Mouse (Mus musculus) neural tube, embryonic 10.5 days (tissue): ENCODE data around the gene Fat1.

Experiments
- DNase-seq: peaks from one replicate; pipeline ENCODE4 v3.0.0-alpha.2; 2017; ENCODE audit warnings: low spot score; ENCODE audit errors: extremely low spot score

The Fat1 gene

DNA sequence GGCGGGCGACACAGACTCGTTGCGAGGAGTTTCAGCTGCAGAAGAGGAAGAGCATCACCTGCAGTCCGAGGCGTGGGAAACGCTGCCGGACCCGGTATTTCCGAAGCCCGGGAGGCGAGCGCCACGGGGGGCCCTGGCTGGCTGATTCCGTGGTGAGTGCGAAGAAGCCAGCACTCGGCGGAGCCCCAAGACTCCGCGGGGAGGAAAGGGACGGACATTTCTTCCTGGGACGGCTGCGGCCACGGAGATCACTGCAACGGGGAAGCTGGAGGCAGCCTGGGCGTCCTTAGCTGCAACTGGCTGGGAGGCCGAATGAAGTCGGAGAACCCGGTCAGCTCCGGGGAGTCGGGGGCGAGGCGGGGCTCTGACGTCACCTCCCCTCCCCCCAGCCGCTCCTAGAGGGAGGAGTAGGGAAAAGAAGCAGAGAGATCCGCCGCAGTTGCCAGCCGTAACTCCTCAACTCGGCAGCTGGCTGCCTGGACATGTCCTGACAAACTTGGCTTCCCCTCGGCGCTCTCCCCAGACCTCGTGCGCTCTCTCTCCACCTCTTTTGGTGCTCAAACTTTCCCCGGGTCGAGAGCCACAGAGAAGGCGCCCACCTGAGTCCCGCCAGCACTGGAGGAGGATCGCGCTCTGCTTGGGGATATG is at the start of gene Fat1:
Fat1 (plus strand) TSS at position 598 of the 648 bp plus-strand sequence.
- peak; percentile 93 for DNase-seq

DNA sequence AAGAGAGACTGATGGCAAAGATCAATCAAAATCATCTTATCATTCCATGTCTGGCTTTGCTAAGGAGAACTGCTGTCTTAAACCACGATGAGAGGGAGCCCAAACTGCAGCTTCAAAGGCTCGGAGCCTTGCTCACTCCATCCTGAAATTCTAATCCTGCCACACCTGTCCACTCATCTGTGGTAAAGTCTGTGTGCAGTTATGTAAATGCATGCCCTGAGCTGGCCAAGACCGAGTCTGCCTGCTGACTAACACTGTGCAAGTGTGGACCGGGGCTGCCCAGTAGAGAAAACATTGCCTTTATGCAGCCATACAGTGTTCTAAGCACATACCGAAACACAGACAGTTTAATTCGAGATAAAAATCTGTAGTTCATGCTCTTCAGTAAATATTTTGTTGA is 40.6 kb upstream of the Fat1 start:
- no peak for DNase-seq

DNA sequence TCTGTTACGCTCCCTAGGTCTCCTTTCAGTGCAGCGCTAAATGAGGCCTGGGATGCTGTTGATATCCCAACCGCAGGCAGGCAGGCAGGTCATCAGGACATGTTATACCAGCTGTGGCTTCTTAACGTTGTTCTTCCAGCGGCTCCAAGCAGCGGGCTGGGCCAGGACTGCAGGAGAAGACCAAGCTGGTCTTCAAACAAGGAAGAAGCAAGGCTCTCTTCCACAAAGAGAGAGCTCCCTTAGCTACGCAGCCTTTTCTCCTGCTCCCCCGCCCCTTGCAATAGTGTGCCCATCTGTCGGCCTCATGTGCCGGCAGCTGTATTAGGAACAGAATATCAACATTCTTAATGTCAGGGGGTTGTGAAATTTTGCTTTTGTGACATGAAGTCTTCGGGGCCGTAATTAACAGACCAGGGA is 35.7 kb upstream of the Fat1 start:
- peak; percentile 47 for DNase-seq

DNA sequence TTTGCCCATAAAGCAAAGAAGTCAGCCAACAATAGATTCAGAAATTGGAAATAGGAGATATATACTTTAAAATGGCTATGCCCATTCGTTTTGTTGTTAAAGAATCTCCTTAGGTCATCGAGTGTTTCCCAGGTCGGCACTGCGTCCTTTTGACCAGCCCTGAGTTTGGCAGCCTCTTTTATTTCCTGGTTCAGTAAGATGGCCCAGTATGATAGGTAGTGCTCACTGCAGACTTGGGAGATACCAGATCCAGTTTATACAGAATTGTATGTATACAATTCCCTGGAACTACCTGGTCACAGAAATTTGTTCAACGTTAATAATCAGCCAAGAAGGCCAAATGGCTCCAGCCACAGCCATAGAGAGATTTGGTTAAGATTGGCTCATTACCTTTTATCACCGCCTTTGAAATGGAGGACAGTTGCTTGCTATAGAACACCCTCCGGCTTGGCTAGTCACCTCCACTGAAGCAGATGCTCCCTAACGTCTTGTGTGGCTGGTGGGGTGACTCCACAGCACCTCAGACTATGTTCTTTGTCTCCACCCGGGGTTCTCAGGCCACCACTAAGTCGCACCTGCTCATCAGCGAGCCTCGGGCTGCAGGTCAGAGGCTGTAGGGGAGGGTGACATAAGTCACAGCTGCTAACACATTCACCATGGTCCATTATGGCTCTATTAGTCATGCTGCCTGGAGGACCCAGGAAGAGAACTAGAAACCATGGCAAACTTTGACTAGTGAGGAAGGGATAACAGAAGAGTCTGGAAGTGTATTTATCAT is 23.9 kb upstream of the Fat1 start:
- no peak for DNase-seq

DNA sequence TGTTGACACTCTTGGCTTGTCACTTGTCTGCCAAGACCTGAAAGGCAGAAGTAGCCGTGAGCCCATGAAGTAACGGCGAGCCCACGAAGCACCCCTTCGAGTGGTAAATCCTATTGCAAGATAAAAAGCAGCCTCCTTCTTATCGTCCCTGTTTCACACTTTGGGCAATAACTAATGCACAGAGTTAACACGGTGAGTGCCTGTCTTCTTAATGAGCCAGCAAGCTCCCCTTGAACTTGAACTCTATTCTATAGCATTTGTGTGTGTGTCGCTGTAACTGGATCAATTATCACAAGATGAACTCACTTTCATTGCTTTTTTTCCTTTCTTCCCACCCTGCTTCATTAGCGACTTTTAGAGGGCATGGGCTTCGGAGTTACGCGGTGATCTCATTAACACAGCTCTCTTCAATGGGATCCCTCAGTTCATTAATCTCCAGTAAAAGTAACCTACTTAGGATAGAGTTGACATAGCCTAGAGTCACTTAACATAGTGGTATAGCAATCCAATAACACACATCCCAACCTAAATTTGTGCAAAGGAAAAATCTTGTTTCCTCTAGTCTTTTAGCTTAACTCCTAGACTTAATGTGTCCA is 15.7 kb upstream of the Fat1 start:
- DNase-seq: no peak

DNA sequence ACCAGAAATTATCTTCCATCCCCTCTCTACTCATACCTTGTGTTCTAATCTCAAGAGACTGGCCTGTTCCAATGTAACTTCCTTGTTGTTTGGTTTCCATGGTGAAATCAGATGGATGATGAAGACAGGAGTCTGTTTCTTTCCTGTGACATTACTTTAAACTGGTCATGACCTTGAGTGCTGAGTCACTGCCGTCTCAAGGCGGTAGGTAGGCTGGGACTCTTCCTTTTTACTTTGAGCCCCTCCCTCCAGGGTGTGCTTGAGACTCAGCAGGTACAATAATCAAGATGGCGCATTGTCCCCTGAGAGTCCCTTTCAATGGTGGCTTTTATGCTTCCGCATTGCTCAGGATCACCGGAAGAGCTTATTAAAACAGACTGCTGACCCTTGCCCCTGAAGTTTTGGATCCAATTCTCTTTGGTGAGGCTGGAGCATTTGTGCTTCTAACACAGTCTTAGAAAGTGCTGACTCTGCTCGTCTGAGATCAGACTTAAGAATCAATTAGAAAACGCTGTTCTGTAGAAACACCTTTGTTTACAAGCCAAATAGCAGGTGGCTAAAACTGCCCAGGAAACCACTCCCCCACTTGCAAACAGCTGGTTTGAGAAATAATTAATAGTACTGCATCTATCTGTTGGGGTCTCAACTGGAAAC is 14.7 kb upstream of the Fat1 start:
- no peak for DNase-seq

DNA sequence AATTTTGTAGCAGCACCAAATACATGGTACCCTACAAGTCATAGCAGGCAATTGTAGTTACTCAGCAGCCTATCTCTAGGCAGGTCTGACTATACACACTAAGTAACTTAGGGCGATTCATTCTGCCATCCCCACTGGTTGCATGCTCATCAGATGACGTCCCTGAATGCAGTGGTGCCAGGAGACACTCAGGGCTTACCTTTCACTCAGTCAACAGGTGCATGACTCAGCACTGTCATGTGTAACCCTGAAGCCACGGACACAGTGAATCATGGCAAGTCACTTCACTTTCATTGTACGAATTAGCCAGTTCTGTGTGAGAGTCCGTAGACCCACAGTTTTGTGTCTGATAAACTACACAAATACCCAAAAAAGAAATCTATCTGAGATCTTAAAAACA is 10.3 kb upstream of the Fat1 start:
- no peak for DNase-seq

DNA sequence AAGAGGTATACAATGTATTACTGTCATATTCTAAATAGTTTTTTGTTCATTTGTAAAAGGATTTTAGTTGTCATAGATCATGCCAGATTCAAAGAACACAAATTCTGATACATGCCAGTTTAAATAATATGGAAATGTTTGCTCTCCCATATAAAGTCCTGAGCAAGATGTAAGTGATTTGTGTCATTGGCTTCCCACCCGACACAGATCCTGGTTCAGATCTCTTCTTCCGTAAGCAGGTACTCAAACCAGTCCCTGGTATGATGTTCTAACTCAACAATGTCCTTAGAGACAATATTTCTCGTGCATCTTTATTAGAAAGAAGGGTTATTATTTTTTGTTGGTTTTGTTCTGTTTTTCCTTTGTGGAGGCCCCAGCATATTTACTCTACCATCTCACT is 5.2 kb upstream of the Fat1 start:
- no peak for DNase-seq

DNA sequence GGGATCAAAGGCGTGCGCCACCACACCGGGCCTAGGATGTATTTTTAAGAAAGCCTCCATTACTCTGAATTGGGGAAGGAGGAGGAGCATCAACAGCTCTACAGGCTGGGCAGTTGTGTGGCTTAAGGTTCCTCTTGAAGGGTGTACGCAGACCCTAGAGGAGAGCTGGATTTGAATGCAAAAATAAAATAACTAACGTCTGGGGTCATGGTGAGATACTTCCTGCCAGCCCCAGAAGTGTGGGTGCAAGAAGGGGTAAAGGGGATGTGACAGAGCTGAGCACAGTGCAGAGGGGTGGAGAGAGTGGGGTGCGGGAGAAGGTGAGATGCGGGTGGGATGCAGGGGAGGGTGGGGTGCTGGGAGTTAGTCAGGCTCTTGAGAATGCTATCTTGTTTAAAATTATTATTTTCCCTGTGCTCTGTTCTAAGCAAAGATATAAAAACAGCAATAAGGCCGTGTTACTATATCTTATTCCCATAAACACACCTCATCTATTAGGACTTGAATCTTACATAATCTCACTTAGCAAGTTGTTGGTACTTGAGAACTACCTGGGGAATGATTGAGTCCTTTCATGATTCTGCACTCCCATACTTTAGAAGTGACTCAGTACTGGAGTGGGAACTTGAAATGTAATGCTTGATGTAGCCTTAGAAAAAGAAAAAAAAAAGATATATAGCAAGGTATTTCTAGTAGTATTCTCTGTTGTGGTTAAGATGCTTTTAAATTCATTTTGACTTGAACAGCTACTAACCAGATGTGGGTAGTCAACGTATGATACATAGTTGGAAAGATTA is 2.5 kb upstream of the Fat1 start:
- no peak for DNase-seq

DNA sequence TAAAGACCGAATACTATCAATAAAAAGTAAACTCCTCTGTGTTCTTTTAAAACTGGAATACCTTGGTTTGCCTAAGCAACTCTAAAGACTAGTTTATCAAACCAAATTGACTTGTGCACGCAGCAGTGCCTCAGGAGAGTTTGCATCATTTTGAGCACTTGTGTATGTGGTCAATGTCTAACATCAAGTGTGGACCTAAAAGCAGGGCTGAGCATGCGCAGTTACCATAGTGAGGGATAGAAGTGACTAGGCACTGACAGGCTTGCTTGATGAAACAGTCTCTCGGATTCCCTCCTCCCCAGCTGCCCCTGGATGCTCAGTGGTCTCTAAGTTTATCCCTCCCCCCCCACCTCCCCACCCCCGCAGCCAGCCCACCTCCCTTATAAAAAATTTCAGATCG is 1.8 kb upstream of the Fat1 start:
- no peak for DNase-seq

DNA sequence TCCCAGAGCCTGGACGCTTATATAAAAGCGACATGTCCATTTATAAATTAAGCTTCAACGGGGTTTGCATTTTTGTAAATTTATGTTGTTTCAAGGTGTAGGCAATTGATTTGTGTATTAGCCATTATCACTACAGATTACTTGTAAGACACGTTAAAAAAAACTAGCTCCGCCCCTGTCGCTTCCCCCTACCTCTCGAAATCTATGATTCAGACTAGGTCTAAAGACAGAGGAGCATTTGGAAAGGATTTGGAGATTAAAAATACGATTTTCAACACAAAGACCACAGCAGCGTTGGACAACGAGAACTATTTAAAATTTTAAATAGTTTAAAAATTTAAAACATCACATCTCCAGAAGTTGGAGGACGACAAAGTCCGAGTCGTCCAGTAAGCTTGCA is 831 bp upstream of the Fat1 start:
- DNase-seq: no peak

DNA sequence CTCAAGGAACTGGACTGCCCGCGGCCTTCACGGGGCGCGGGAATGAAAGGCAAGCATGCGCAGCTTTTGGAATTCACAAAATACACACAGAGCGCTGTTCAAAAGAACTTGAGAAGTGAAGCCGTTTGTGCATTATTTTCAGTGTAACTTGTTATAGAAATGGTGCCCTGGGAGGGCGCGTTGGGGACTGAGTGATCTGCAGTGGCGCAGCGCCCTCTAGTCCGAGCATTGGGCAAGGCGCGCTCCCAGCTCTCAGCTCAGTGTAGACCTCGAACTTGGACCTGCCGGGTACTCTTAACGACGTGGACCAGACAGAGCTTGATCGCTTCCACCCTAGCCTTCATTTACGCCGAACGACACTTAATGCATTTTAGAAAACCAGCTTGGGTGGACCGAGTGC is 494 bp downstream of the Fat1 start:
- peak; percentile 85 for DNase-seq

DNA sequence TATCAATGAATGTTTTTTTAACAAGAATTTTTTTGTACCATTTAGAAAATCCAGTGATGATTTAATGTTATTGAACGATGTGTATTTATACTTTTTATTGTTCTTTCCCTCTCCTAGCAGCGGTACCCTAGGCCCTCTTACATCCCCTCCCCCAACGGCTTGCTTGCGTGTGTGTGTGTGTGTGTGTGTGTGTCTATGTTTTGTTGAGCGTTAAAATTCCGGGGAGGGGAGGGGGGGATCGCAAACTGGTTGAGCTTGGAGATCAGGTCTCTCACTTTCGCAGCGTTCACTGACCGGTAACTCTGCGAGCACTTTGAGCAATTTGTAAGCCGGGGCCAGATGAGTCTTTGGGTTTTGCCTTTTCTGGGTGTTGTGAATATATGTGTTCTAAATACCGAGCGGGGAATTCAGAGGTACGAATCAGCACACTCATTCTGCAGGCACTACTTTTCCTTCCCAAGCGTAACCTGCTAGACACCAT is 1.3 kb downstream of the Fat1 start:
- DNase-seq: peak; percentile 58

DNA sequence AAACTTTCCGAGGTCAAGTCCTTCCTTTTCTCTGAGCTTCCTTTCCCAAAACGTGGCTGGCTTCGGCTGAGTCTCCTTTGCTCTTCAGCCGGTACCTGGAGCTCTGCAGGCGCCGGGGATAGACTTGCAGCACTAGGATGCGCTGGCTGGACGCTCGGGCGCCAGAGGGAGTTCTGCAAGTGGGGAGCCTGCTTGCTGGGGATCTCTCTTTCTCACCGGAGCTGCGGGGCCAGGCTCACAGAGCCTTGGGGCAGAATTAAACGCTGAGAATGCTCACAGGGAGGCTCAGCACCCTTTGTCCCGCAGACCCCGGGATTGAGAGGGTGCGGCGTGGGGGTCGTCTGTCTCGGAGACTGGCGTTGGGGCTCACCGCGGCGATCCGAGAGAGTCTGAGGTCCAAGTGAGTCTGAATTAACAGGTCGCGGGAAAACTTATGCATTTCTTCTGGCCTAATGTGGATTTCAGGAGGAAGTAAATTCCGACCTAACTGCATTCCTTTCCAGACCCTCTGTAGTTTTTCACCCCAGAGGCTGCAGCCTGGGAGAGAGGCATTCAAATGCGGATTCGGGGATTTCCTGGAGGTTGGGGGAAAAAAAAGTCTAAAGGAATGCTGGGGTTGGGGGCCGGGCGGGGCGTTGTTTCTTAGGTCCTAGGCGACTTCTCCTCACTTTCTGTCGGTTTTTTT is 2.0 kb downstream of the Fat1 start:
- peak; percentile 81 for DNase-seq

DNA sequence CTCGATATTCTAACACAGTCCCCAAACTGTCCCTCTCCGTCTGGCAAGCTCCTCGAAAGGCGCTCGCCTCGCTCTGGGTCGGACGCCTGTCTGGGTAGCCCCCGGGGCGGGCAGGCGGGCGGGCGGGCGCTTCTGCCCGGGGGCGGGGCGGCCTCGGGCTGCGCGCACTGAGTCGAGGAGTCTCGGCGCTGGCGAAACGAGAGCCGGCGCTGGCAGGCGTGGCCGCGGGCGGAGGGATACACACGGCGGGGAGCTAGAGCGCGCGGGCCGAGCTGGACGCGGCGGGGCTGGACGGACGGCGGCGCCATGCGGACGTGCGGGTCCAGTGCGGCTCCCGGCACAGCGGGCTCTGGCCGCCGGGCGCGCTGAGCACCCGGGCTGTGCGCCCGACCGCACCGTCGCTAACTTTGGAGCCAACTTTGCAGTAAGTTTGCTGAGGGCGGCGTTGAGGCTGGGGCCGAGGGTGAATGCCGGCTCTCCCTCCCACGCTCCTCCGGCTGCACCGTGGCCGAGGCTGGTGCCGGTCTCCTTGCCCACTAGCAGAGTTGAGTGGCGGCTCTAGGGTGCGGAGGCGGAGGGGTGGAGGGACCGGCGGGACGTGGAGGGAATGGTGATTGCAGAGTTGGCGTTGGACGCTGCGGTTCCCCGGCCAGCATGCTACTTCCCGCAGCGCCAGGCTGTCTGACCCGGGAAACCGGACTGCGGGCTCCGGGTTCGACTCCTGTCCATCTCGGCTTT is 2.8 kb downstream of the Fat1 start:
- peak; percentile 94 for DNase-seq

DNA sequence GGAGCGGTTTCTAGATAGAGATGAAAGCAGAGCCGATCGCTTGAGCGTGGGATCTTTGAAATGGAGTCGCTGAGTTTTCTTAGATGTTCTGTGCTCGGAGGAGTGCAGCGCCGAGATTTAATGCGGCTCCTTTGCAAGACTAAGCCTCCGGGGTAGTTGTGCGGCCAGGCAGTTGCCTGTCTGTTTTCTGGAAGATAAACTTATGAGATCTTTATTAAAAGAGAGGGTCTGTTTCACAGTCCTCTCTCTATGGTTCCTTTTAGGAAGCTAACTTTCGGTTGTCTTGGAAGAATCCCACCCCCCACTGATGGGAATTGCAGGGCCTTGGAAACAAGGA is 3.4 kb downstream of the Fat1 start:
- DNase-seq: no peak

DNA sequence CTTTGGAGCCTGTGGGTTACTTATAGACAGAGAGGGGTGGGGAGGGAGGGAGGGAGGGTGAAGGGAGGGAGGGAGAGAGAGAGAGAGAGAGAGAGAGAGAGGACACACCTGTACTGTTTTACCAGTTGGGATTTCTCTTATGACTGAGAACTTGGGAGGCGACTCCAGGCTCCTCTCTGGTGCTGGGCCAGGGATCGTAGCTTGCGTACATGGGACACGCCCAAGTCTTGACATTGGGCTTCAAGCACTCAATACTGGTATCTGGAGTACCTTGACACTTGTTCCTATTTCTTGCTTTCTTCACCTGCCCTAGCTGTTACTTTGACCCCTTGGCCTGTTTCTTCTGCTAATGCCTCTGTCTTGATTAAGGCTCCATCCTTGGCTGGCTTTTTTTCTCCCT is 10.3 kb downstream of the Fat1 start:
- no peak for DNase-seq

DNA sequence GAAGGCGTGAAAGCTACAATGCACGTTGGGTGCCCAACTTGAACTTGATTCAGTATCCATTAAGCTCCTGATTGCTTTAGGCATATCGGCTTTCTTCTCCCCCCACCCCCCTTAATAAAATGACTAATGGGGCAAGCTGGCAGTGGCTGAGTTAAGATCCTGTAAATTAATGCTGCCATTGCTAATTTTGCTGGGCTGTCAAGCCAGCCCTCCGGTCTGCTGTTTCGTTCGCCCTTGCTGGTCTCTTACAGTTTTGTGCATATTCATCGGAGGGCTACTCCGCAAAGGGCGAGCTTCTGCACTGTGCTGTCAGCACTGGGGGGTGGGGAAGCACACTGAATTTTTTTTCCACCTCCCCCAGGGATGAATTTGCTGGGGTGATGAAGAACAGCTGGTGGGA is 13.3 kb downstream of the Fat1 start:
- DNase-seq: no peak

DNA sequence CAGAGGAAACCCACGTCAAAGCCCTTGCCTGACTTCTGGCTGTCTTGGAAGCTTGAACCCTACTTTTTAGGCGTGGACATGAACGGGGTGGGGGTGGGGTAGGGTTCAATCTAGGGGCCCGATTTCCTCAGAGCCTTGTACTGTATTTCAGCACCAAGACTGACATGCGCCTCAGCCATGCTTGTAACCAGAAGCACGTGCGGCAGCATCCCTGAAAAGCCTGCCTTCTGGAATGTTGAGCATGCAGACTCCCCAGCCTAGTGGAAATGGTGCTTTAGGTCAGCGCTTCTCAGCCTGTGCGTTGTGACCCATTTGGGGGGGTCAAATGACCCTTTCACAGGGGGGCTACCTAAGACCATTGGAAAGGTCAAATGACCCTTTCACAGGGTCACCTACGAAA is 25.2 kb downstream of the Fat1 start:
- DNase-seq: peak; percentile 44

DNA sequence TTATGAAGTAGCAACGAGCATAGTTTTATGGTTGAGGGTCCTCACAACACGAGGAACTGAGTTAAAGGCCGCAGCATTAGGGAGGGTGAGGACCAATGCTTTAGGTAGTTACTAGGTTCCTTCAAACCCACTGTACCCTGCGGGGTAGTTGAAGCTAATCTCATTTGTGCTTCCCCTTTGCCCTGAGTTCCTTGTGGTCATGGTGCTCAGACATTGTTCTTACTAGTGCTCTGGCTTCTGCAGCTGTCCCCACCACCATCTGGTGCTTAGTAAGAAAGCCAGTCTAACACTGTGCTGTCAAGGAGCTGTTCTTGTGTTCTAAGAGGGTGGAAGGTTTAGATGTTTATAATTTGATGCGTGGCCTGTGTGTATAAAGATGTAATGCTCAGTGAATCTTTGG is 25.7 kb downstream of the Fat1 start:
- DNase-seq: no peak
